Mouse (Mus musculus) G1E (cell line): Measurements from ENCODE around the gene Ascl5.

ENCODE experiments used
- CTCF ChIP-seq: IDR thresholded peaks from 2 replicates; pipeline ENCODE4 v1.5.1; 2012; ENCODE audit warnings: low read depth, low read length, inconsistent platforms, mixed read lengths
- GATA1 ChIP-seq: IDR thresholded peaks from 2 replicates; pipeline ENCODE4 v1.6.1; 2012; ENCODE audit warnings: borderline replicate concordance, low read length, inconsistent platforms, mixed read lengths
- GATA2 ChIP-seq: IDR thresholded peaks from 2 replicates; pipeline ENCODE4 v1.6.1; 2012; ENCODE audit warnings: low read depth, low read length, inconsistent platforms, borderline replicate concordance
- POLR2AphosphoS5 ChIP-seq: IDR thresholded peaks from 2 replicates; pipeline ENCODE4 v1.6.1; 2012; ENCODE audit warnings: low read depth, low read length, inconsistent platforms; ENCODE audit not compliant: insufficient replicate concordance
- TAL1 ChIP-seq: conservative IDR thresholded peaks from 2 replicates; pipeline ENCODE4 v1.6.1; 2012; ENCODE audit warnings: low read depth, low read length, inconsistent platforms, mixed read lengths

- no peak for TF ChIP-seq POLR2AphosphoS5
- TF ChIP-seq CTCF = no peak
- TF ChIP-seq TAL1 = no peak
- TF ChIP-seq GATA1 = no peak
- no peak for TF ChIP-seq GATA2
These were observed 44.2 kb downstream of the Ascl5 start for GRCm38 (mm10) chr1:136094807-136095206.
